Mouse (Mus musculus): Measurements from ENCODE around the gene Scand1. TPM values are rescaled to one million over a fixed set of nuclear protein-coding genes. Genes with fewer than 3 reads are reported as not detected.
A peak's percentile ranks its signal among the peaks of the same experiment; 100 is the strongest.

The Scand1 gene
- polyA plus RNA-seq (2017; shearing (Covaris generic)) = 1 to 10 TPM; 1.6 to 2.7 TPM

GRCm38 (mm10) chr2:156312297-156312897 is at the start of gene Scand1, which contains the start of gene Cnbd2:
TSS of gene Scand1 (minus strand) at chr2:156312704.
TSS of gene Cnbd2 (plus strand) at chr2:156312299.
- ATAC-seq = peak; percentile 94

- ATAC-seq = no peak
These were observed 43.5 kb upstream of the Scand1 start for GRCm38 (mm10) chr2:156356031-156356430.

GRCm38 (mm10) chr2:156353265-156353692 is 40.8 kb upstream of the Scand1 start:
- ATAC-seq = no peak

- ATAC-seq = no peak
These were observed 40.1 kb upstream of the Scand1 start for GRCm38 (mm10) chr2:156352413-156353165.

- ATAC-seq = no peak
These were observed 38.7 kb upstream of the Scand1 start for GRCm38 (mm10) chr2:156351243-156351642.

GRCm38 (mm10) chr2:156349286-156349848 is 36.9 kb upstream of the Scand1 start:
- no peak for ATAC-seq

- no peak for ATAC-seq
These were observed 36.3 kb upstream of the Scand1 start for GRCm38 (mm10) chr2:156348812-156349211.

- no peak for ATAC-seq
These were observed 32.5 kb upstream of the Scand1 start for GRCm38 (mm10) chr2:156344775-156345532.

- no peak for ATAC-seq
These were observed 27.6 kb upstream of the Scand1 start for GRCm38 (mm10) chr2:156340078-156340477.

GRCm38 (mm10) chr2:156331446-156331965 is 19.0 kb upstream of the Scand1 start:
- no peak for ATAC-seq

- no peak for ATAC-seq
These were observed 18.2 kb upstream of the Scand1 start for GRCm38 (mm10) chr2:156330681-156331080.

GRCm38 (mm10) chr2:156324681-156325080 is 12.2 kb upstream of the Scand1 start:
- ATAC-seq = no peak

- no peak for ATAC-seq
These were observed 11.6 kb upstream of the Scand1 start for GRCm38 (mm10) chr2:156324116-156324588.

- no peak for ATAC-seq
These were observed 9.0 kb upstream of the Scand1 start for GRCm38 (mm10) chr2:156321538-156321937.

GRCm38 (mm10) chr2:156318491-156318890 is 6.0 kb upstream of the Scand1 start:
- ATAC-seq = no peak

- no peak for ATAC-seq
These were observed 2.3 kb upstream of the Scand1 start for GRCm38 (mm10) chr2:156314811-156315210.

- ATAC-seq = no peak
These were observed 649 bp upstream of the Scand1 start for GRCm38 (mm10) chr2:156313153-156313552.

GRCm38 (mm10) chr2:156311841-156312291 is 638 bp downstream of the Scand1 start:
- ATAC-seq = peak; percentile 43

GRCm38 (mm10) chr2:156311441-156311840 is 1.1 kb downstream of the Scand1 start:
- peak; percentile 27 for ATAC-seq

- no peak for ATAC-seq
These were observed 1.6 kb downstream of the Scand1 start for GRCm38 (mm10) chr2:156310945-156311344.

- no peak for ATAC-seq
These were observed 2.0 kb downstream of the Scand1 start for GRCm38 (mm10) chr2:156310455-156310854.

- ATAC-seq = no peak
These were observed 2.6 kb downstream of the Scand1 start for GRCm38 (mm10) chr2:156309948-156310347.

Measured in CD4-positive, CD25-positive, alpha-beta regulatory T cell, adult 4 months (primary cell).